Mouse (Mus musculus) kidney, embryonic 15.5 days (tissue): ENCODE results near the gene Ebf1. TPM values are rescaled to one million over a fixed set of nuclear protein-coding genes. Genes with fewer than 3 reads are reported as not detected.
A peak's percentile ranks its signal among the peaks of the same experiment; 100 is the strongest.

Experiments used
- ATAC-seq: fragments of 200-750 bp; cut with Nextera tagmentation; replicated peaks from 2 replicates; pipeline ENCODE4 v1.8.0; 2017; ENCODE audit warnings: moderate TSS enrichment; ENCODE audit not compliant: low FRiP score
- H3K27ac ChIP-seq: fragments of 300-500 bp; sonication (generic); 2 replicates; pipeline ENCODE4 v1.5.1; 2015; ENCODE audit warnings: mild to moderate bottlenecking, inconsistent platforms
- H3K27me3 ChIP-seq: fragments of 300-500 bp; sonication (generic); 2 replicates; pipeline ENCODE4 v1.6.1; 2015; ENCODE audit warnings: inconsistent platforms
- H3K36me3 ChIP-seq: fragments of 300-500 bp; sonication (generic); 2 replicates; pipeline ENCODE4 v1.6.1; 2015; ENCODE audit warnings: inconsistent platforms
- H3K4me1 ChIP-seq: fragments of 300-500 bp; sonication (generic); 2 replicates; pipeline ENCODE4 v1.6.1; 2015; ENCODE audit warnings: inconsistent platforms
- H3K4me2 ChIP-seq: fragments of 300-500 bp; sonication (generic); 2 replicates; pipeline ENCODE4 v1.6.1; 2015; ENCODE audit warnings: moderate library complexity, mild to moderate bottlenecking, inconsistent platforms
- H3K4me3 ChIP-seq: fragments of 300-500 bp; sonication (generic); replicated peaks from 2 replicates; pipeline ENCODE4 v1.5.1; 2015; ENCODE audit warnings: mild to moderate bottlenecking, inconsistent platforms
- H3K9ac ChIP-seq: fragments of 300-500 bp; sonication (generic); 2 replicates; pipeline ENCODE4 v1.6.1; 2015; ENCODE audit warnings: mild to moderate bottlenecking, inconsistent platforms
- H3K9me3 ChIP-seq: fragments of 300-500 bp; sonication (generic); replicated peaks from 2 replicates; pipeline ENCODE4 v1.6.1; 2016; ENCODE audit warnings: inconsistent platforms
- WGBS: fragments of 180-500 bp; shearing (Covaris S2); methylation state at CpG from one replicate; pipeline ENCODE4 v1.1.7; 2015; ENCODE audit warnings: mixed read lengths; 5-methylcytosine and 5-hydroxymethylcytosine counted together
- polyA plus RNA-seq: library from polyadenylated mRNA; unstranded; fragments of >200 nt; fragmentation: Nextera tagmentation; extraction: Ambion mirVana; gene quantifications from 2 replicates; pipeline ENCODE4 v1.2.1, GENCODE M21; 2015

The Ebf1 gene
- polyA plus RNA-seq, 1 experiment from 2014 or later, result 24.1 TPM

- Histone ChIP-seq H3K27ac (no peak overlapping the region), H3K9ac (no peak overlapping the region), H3K4me2 (no peak overlapping the region), H3K9me3 (no peaks in the 10 kb centered on the region), H3K4me1 (peaks cover 6% of the 10 kb centered on the region; the same call in 1 of the 2 replicates), H3K4me3 (no peak overlapping the region), H3K27me3 (no peaks in the 10 kb centered on the region), H3K36me3 (no peaks in the 10 kb centered on the region)
- 16% methylated on average over 4 of the region's 4 CpGs for WGBS
- peak; percentile 54; the same call in 1 of the 2 replicates for ATAC-seq
Measured at GRCm38 (mm10) chr11:44638193-44638754, 21.2 kb downstream of the Ebf1 start.

DNA sequence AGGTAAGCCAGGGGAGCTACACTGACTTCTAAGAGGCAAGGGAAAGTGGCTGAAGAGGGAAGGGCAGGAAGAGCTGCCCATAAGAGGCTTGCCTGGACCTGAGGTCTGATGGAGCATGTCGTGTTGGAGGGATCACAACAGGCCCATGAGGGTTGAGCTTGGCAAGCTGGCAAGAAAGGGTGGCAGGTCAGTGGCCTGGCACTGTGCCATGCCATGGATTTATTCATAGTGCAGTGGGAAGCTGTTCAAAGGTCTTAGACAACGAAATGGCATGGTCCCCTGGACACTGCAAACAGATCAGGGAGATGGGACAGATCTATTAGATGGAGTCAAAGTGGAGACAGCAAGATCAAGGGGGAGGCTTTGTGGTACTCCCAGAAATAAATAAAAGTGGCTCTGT, 24.4 kb downstream of the Ebf1 start:
- no peaks in the 10 kb centered on the region for H3K9me3 ChIP-seq
- 64% methylated on average over 2 of the region's 2 CpGs for WGBS
- ATAC-seq, result no peak

DNA sequence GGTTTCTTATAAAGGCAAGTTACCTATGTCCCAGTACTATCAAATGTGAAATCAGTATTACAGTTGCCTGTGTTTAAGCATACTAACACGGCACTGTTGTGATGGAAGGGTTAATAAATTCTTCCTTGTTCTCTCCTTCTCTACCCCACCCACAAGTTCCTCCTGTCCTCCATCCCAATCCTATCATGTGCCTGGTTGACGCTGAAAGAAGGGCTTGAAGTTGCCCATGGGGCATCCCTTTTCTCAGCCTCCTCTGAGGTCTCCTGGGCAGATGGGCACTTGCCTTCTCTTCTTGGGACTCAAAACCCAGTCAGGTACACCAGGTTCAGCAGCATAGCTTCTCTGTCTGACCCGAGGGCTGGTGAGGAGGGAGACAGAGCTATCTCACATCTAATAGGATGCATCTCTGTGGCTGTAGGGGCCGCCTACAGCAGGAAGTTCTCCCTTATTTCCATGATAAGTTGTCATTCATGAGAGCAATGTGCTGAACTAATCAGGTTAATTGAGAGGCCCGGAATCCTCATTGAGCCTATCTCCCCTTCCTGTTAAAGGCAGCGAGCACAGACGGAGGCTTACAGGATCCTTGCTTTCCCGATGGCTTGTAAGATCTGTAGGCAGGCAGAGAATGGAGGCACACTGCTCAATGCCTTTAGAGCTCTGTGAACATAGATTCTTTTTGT, 37.4 kb downstream of the Ebf1 start:
- Histone ChIP-seq H3K4me3 (no peak overlapping the region), H3K9ac (no peak overlapping the region), H3K27me3 (no peaks in the 10 kb centered on the region), H3K4me1 (no peaks in the 10 kb centered on the region), H3K36me3 (no peaks in the 10 kb centered on the region), H3K4me2 (no peak overlapping the region), H3K27ac (no peak overlapping the region), H3K9me3 (no peaks in the 10 kb centered on the region)
- ATAC-seq, result no peak
- WGBS, result 63% methylated on average over 8 of the region's 8 CpGs

More for the DNA sequence above, 24.4 kb downstream of the Ebf1 start:
- H3K9ac ChIP-seq, result no peak overlapping the region
- 0 out of 2 replicates have a peak, but pooled peaks cover 3% of the 10 kb centered on the region for H3K4me1 ChIP-seq
- H3K27ac ChIP-seq, result no peak overlapping the region
- H3K27me3 ChIP-seq, result no peaks in the 10 kb centered on the region
- no peak overlapping the region for H3K4me3 ChIP-seq
- no peak overlapping the region for H3K4me2 ChIP-seq
- no peaks in the 10 kb centered on the region for H3K36me3 ChIP-seq

DNA sequence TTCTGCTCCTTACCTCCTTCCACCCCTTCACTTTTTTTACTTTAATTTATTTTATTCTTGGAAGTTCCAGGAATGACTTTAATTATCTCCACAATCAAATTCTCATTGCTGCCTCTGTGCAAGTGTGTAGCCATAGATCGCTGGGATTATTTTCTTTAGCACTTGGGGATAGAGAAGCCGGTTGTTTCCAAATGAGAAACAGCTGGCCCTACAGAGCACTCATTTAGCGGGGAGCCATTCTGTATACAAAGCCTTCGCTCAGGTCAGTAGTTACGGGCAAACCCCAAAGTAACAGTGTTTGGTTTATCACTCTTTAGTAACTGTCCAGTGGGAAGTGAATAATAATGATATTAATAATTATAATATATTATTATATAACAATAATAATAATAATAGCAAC, 38.4 kb downstream of the Ebf1 start:
- no peaks in the 10 kb centered on the region for H3K36me3 ChIP-seq
- no peak overlapping the region for H3K27ac ChIP-seq
- no peaks in the 10 kb centered on the region for H3K9me3 ChIP-seq
- no peaks in the 10 kb centered on the region for H3K4me1 ChIP-seq
- ATAC-seq, result no peak
- WGBS, result 46% methylated on average over 5 of the region's 5 CpGs
- H3K9ac ChIP-seq, result no peak overlapping the region
- no peak overlapping the region for H3K4me3 ChIP-seq
- no peak overlapping the region for H3K4me2 ChIP-seq
- no peaks in the 10 kb centered on the region for H3K27me3 ChIP-seq

- Histone ChIP-seq H3K27ac (no peak overlapping the region), H3K4me3 (no peak overlapping the region), H3K4me2 (no peak overlapping the region), H3K36me3 (no peaks in the 10 kb centered on the region), H3K27me3 (no peaks in the 10 kb centered on the region), H3K4me1 (0 out of 2 replicates have a peak, but pooled peaks cover 2% of the 10 kb centered on the region), H3K9ac (no peak overlapping the region), H3K9me3 (no peaks in the 10 kb centered on the region)
- no peak for ATAC-seq
Measured at GRCm38 (mm10) chr11:44656916-44657315, 39.8 kb downstream of the Ebf1 start.

DNA sequence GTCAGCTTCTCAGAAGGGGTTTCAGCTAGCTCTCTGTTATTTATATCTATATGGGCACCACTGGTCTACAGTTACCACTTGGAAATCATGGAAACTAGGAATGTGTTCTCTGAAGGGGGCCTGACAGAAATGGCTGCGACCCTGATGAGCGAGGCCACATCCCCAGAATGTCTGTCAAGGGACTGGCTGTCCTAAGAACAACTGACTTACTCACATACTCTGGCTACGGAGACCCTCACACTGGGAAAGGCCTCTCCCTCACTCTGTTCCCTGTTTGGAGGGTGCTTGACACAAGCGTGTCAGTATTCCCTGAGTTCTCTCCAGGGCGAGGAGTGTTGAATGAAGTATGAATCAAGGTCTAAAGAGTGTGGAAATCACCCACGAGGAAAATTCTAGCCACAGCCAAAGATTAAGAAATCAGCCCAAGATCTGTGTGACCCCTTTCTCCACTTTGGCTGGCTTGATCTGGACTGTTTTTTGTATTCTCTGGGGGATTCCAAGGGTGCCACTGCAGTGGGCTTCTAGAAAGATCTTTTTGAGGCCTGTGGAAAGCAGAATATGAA, 40.8 kb downstream of the Ebf1 start:
- Histone ChIP-seq H3K9me3 (no peaks in the 10 kb centered on the region), H3K27ac (no peak overlapping the region), H3K36me3 (no peaks in the 10 kb centered on the region), H3K9ac (no peak overlapping the region), H3K4me3 (no peak overlapping the region), H3K4me1 (peaks cover 3% of the 10 kb centered on the region; the same call in 1 of the 2 replicates), H3K27me3 (no peaks in the 10 kb centered on the region), H3K4me2 (no peak overlapping the region)
- 57% methylated on average over 6 of the region's 6 CpGs for WGBS
- no peak for ATAC-seq

GRCm38 (mm10) chr11:44661875-44662274, 44.8 kb downstream of the Ebf1 start:
- peaks cover 28% of the 10 kb centered on the region for H3K4me1 ChIP-seq
- H3K27ac ChIP-seq, result no peak overlapping the region
- 78% methylated on average over 5 of the region's 5 CpGs for WGBS
- no peaks in the 10 kb centered on the region for H3K36me3 ChIP-seq
- no peaks in the 10 kb centered on the region for H3K27me3 ChIP-seq
- no peaks in the 10 kb centered on the region for H3K9me3 ChIP-seq
- no peak overlapping the region for H3K4me3 ChIP-seq
- no peak for ATAC-seq
- H3K9ac ChIP-seq, result no peak overlapping the region
- no peak overlapping the region for H3K4me2 ChIP-seq

GRCm38 (mm10) chr11:44663609-44664141, 46.6 kb downstream of the Ebf1 start:
- Histone ChIP-seq H3K36me3 (no peaks in the 10 kb centered on the region), H3K9me3 (no peaks in the 10 kb centered on the region), H3K4me2 (no peak overlapping the region), H3K9ac (no peak overlapping the region), H3K27me3 (no peaks in the 10 kb centered on the region), H3K4me3 (no peak overlapping the region), H3K4me1 (peaks cover 32% of the 10 kb centered on the region), H3K27ac (no peak overlapping the region)
- no peak for ATAC-seq
- WGBS, result 43% methylated on average over 4 of the region's 4 CpGs

DNA sequence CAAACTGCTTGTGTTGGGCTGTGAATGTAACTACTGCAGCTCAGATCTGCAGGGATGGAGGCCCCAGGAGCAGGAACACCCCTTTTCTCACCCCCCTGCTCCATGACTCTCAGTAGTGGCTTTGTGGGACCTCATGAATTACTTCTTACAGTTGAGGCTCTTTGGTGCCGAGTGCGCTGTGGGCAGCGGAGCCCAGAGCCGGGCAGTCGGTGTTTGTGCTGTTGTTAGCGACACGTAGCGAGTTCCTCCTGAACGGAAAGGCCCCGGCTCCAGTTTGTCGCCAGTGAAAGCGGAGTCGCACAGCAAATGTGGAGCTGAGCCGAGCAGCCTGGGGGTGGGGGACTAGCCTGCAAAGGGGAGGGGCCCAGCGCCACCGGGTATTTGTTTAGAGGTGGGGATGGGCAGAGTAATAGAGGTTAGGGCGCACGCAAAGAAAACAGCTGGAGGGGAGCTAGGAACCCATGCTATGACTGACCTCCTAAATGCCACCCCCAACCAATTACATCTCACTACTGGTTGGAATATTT, 48.1 kb downstream of the Ebf1 start:
- peaks cover 32% of the 10 kb centered on the region for H3K4me1 ChIP-seq
- no peaks in the 10 kb centered on the region for H3K36me3 ChIP-seq
- peak overlapping the region; percentile 76 for H3K27ac ChIP-seq
- WGBS, result 1% methylated on average over 18 of the region's 18 CpGs
- H3K9ac ChIP-seq, result peak overlapping the region; percentile 24
- H3K27me3 ChIP-seq, result no peaks in the 10 kb centered on the region
- H3K4me2 ChIP-seq, result peak overlapping the region; percentile 58
- peak; percentile 83 for ATAC-seq
- H3K9me3 ChIP-seq, result no peaks in the 10 kb centered on the region
- H3K4me3 ChIP-seq, result peak overlapping the region; percentile 25

GRCm38 (mm10) chr11:44665741-44666531, 48.8 kb downstream of the Ebf1 start:
- peak overlapping the region; percentile 58 for H3K4me2 ChIP-seq
- H3K27ac ChIP-seq, result peak overlapping the region; percentile 76
- peaks cover 32% of the 10 kb centered on the region for H3K4me1 ChIP-seq
- 43% methylated on average over 7 of the region's 7 CpGs for WGBS
- ATAC-seq, result no peak
- no peaks in the 10 kb centered on the region for H3K9me3 ChIP-seq
- no peaks in the 10 kb centered on the region for H3K36me3 ChIP-seq
- no peak overlapping the region for H3K9ac ChIP-seq
- H3K4me3 ChIP-seq, result no peak overlapping the region
- H3K27me3 ChIP-seq, result no peaks in the 10 kb centered on the region

DNA sequence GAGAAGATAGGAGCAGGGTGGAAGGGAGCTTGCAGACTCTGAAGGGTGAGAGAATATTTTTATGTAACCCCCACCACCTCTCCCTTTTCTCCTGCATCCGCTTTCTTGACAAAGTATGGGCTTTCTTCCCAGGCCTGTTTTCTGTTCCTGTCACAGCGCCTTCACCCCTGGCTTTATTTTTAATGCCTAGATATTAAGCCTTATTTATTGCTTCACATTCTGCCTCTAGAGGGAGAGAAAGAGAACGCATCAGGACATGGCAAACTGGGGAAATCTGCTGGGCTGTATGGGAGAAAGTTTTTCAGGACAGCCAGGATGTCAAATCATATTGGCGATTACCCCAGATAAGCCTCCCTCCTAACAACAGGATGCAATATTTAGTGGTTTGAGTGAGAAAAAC, 49.6 kb downstream of the Ebf1 start:
- no peak overlapping the region for H3K4me2 ChIP-seq
- H3K4me3 ChIP-seq, result no peak overlapping the region
- H3K4me1 ChIP-seq, result peaks cover 32% of the 10 kb centered on the region
- no peaks in the 10 kb centered on the region for H3K9me3 ChIP-seq
- H3K27ac ChIP-seq, result peak overlapping the region; percentile 59
- 41% methylated on average over 4 of the region's 4 CpGs for WGBS
- ATAC-seq, result peak; percentile 37; the same call in 1 of the 2 replicates
- H3K9ac ChIP-seq, result no peak overlapping the region
- H3K36me3 ChIP-seq, result no peaks in the 10 kb centered on the region
- H3K27me3 ChIP-seq, result no peaks in the 10 kb centered on the region
